Mouse (Mus musculus) kidney, adult 2 months (tissue): ENCODE data around the gene Hp. TPM values are rescaled to one million over a fixed set of nuclear protein-coding genes. Genes with fewer than 3 reads are reported as not detected.

ENCODE experiments used
- DNase-seq: peaks from one replicate; pipeline ENCODE4 v3.0.0; 2021
- H3K27ac ChIP-seq: fragments of 200-500 bp; 2 replicates; pipeline ENCODE4 v1.5.1; 2012; ENCODE audit warnings: low read depth, low read length, control low read depth, inconsistent platforms; ENCODE audit not compliant: insufficient read depth
- H3K27me3 ChIP-seq: fragments of 200-500 bp; replicated peaks from 2 replicates; pipeline ENCODE4 v1.6.1; 2012; ENCODE audit warnings: mild to moderate bottlenecking, moderate library complexity, low read length, inconsistent platforms; ENCODE audit not compliant: control insufficient read depth, insufficient read depth
- H3K36me3 ChIP-seq: fragments of 200-500 bp; 2 replicates; pipeline ENCODE4 v1.6.1; 2012; ENCODE audit warnings: mild to moderate bottlenecking, moderate library complexity, low read length, inconsistent platforms; ENCODE audit not compliant: control insufficient read depth, insufficient read depth
- H3K4me1 ChIP-seq: fragments of 200-500 bp; 2 replicates; pipeline ENCODE4 v1.6.1; 2011; ENCODE audit warnings: low read length; ENCODE audit not compliant: control insufficient read depth, insufficient read depth
- H3K4me3 ChIP-seq: fragments of 200-500 bp; 2 replicates; pipeline ENCODE4 v1.5.1; 2011; ENCODE audit warnings: mild to moderate bottlenecking, low read depth, low read length, control low read depth; ENCODE audit not compliant: insufficient read depth
- CTCF ChIP-seq: fragments of 200-500 bp; conservative IDR thresholded peaks from 2 replicates; pipeline ENCODE4 v1.5.1; 2011; ENCODE audit warnings: low read depth, mild to moderate bottlenecking, control low read depth, low read length, moderate library complexity, mixed read lengths; ENCODE audit not compliant: insufficient read depth, insufficient read length
- POLR2A ChIP-seq: fragments of 200-500 bp; IDR thresholded peaks from one replicate; pipeline ENCODE4 v1.6.1; 2011; ENCODE audit warnings: low read depth, low read length, control low read depth
- WGBS: fragments of 180-500 bp; shearing (Covaris S2); methylation state at CpG from one replicate; pipeline ENCODE4 v1.1.7; 2018; 5-methylcytosine and 5-hydroxymethylcytosine counted together
- polyA plus RNA-seq: library from polyadenylated mRNA; depleted of rRNA; stranded (reverse); fragments of >200 nt; gene quantifications from 2 replicates; pipeline ENCODE4 v1.2.3, GENCODE M21; 2012

Hp gene
- polyA plus RNA-seq, 1 experiment, result 35.0 TPM

GRCm38 (mm10) chr8:109607650-109608049 lies 28.7 kb upstream of the Hp start:
- no peak overlapping the region for H3K27ac ChIP-seq
- TF ChIP-seq CTCF (no peak), POLR2A (no peak)
- whole genome bisulfite sequencing, result 5% methylated on average over 12 of the region's 12 CpGs

GRCm38 (mm10) chr8:109606725-109607124 lies 27.8 kb upstream of the Hp start:
- Histone ChIP-seq H3K27ac (no peak overlapping the region), H3K27me3 (no peaks in the 10 kb centered on the region), H3K4me3 (no peak overlapping the region), H3K36me3 (no peaks in the 10 kb centered on the region), H3K4me1 (peaks cover 4% of the 10 kb centered on the region; the same call in 1 of the 2 replicates)
- WGBS, result 82% methylated on average over 2 of the region's 2 CpGs
- TF ChIP-seq POLR2A, result no peak
- DNase-seq, result no peak

More at GRCm38 (mm10) chr8:109607650-109608049, 28.7 kb upstream of the Hp start:
- H3K36me3 ChIP-seq, result no peaks in the 10 kb centered on the region
- peaks cover 4% of the 10 kb centered on the region; the same call in 1 of the 2 replicates for H3K4me1 ChIP-seq
- peak overlapping the region; percentile 67 for H3K4me3 ChIP-seq
- H3K27me3 ChIP-seq, result no peaks in the 10 kb centered on the region
- DNase-seq, result no peak

- Histone ChIP-seq H3K36me3 (peaks cover 3% of the 10 kb centered on the region; the same call in 1 of the 2 replicates), H3K27me3 (no peaks in the 10 kb centered on the region)
- TF ChIP-seq CTCF (peak; percentile 92), POLR2A (no peak)
These were observed 16.9 kb upstream of the Hp start for GRCm38 (mm10) chr8:109595854-109596253.

GRCm38 (mm10) chr8:109593117-109593788 lies 14.3 kb upstream of the Hp start:
- peak; percentile 37 for DNase-seq
- WGBS, result 72% methylated on average over 6 of the region's 6 CpGs
- H3K27ac ChIP-seq, result no peak overlapping the region
- TF ChIP-seq CTCF (0 out of 2 replicates have a peak, but pooled peaks have one; percentile 18), POLR2A (no peak)
- no peaks in the 10 kb centered on the region for H3K4me1 ChIP-seq
- no peaks in the 10 kb centered on the region for H3K27me3 ChIP-seq
- no peak overlapping the region for H3K4me3 ChIP-seq
- H3K36me3 ChIP-seq, result peaks cover 3% of the 10 kb centered on the region; the same call in 1 of the 2 replicates

More at GRCm38 (mm10) chr8:109595854-109596253, 16.9 kb upstream of the Hp start:
- H3K4me1 ChIP-seq, result no peaks in the 10 kb centered on the region
- peak; percentile 48 for DNase-seq
- H3K4me3 ChIP-seq, result no peak overlapping the region
- 46% methylated on average over 8 of the region's 8 CpGs for WGBS
- no peak overlapping the region for H3K27ac ChIP-seq

- Histone ChIP-seq H3K4me1 (0 out of 2 replicates have a peak, but pooled peaks cover 1% of the 10 kb centered on the region), H3K27ac (no peak overlapping the region), H3K36me3 (peaks cover 3% of the 10 kb centered on the region; the same call in 1 of the 2 replicates), H3K4me3 (no peak overlapping the region), H3K27me3 (no peaks in the 10 kb centered on the region)
- TF ChIP-seq CTCF (no peak), POLR2A (no peak)
- DNase-seq, result no peak
- 92% methylated on average over 5 of the region's 5 CpGs for WGBS
These were observed 13.2 kb upstream of the Hp start for GRCm38 (mm10) chr8:109592164-109592563.

GRCm38 (mm10) chr8:109591367-109591766 lies 12.4 kb upstream of the Hp start:
- 0 out of 2 replicates have a peak, but pooled peaks cover 2% of the 10 kb centered on the region for H3K4me1 ChIP-seq
- WGBS, result 92% methylated on average over 3 of the region's 3 CpGs
- DNase-seq, result no peak
- H3K27ac ChIP-seq, result no peak overlapping the region
- no peaks in the 10 kb centered on the region for H3K27me3 ChIP-seq
- TF ChIP-seq CTCF (no peak), POLR2A (no peak)
- no peak overlapping the region for H3K4me3 ChIP-seq
- H3K36me3 ChIP-seq, result peaks cover 3% of the 10 kb centered on the region; the same call in 1 of the 2 replicates

- WGBS, result 86% methylated on average over 9 of the region's 9 CpGs
- Histone ChIP-seq H3K27me3 (no peaks in the 10 kb centered on the region), H3K27ac (no peak overlapping the region), H3K4me1 (0 out of 2 replicates have a peak, but pooled peaks cover 2% of the 10 kb centered on the region), H3K4me3 (no peak overlapping the region), H3K36me3 (peaks cover 3% of the 10 kb centered on the region; the same call in 1 of the 2 replicates)
- TF ChIP-seq POLR2A, result no peak
- TF ChIP-seq CTCF, result no peak
- no peak for DNase-seq
These were observed 11.9 kb upstream of the Hp start for GRCm38 (mm10) chr8:109590901-109591300.
